Comparison of ENCODE assay signal across 9 mouse cellular contexts in genomic region chr13:25269569-25270268, GRCm38 (mm10). TPM values are rescaled to one million over a fixed set of nuclear protein-coding genes. Genes with fewer than 3 reads are reported as not detected.
DNase-seq lines count a peak whose midpoint lies in the region; ATAC-seq and TF ChIP-seq lines count a peak whose summit lies in the region.
"Had no signal": no experiment of that assay in that cellular context is flagged by ENCODE, and none has a peak within 500 bp of the region (broad histone marks: within the 10 kb centered on the region; RNA-seq: fewer than 3 reads in every experiment).

No protein-coding gene starts in this region.

- peak; percentile 88 for ATAC-seq in kidney, embryonic 15.5 days (replicated peaks; ENCODE audit: low FRiP score)
- peak; percentile 91 for ATAC-seq in cerebellum, adult (ENCODE audit: insufficient number of reproducible peaks, low FRiP score, low TSS enrichment)
- ATAC-seq in forebrain, embryonic 13.5 days: peak; percentile 98
- no peak for ATAC-seq in liver, postnatal 0 days

- no peak overlapping the region for H3K27ac ChIP-seq in kidney, embryonic 15.5 days
- no peak overlapping the region for H3K27ac ChIP-seq in forebrain, embryonic 13.5 days
- no peak overlapping the region for H3K27ac ChIP-seq in liver, postnatal 0 days (ENCODE audit: low read depth)

- no peak for DNase-seq in kidney, adult 8-10 months
- peak; percentile 73 to 78 for DNase-seq in layer of hippocampus, adult 18-20 months (ENCODE audit: low spot score in 2 of 2)
- DNase-seq in liver, postnatal 0 days: peak; percentile 17
- DNase-seq in right cerebral cortex, postnatal 4 days: peak; percentile 71
- DNase-seq in thymus, postnatal 25 days: no peak

- H3K9me3 ChIP-seq in kidney, embryonic 15.5 days (replicated peaks): no peaks in the 10 kb centered on the region
- H3K9me3 ChIP-seq in forebrain, embryonic 13.5 days (replicated peaks): no peaks in the 10 kb centered on the region
- H3K9me3 ChIP-seq in liver, postnatal 0 days (ENCODE audit: low read length): no peaks in the 10 kb centered on the region

- no peak for TF ChIP-seq CTCF in liver, postnatal 0 days (IDR thresholded peaks at IDR 0.05; ENCODE audit: low read depth)

- peaks cover 11% of the 10 kb centered on the region for H3K4me1 ChIP-seq in kidney, embryonic 15.5 days
- peaks cover 8% of the 10 kb centered on the region for H3K4me1 ChIP-seq in forebrain, embryonic 13.5 days
- peaks cover 4% of the 10 kb centered on the region; the same call in 1 of the 2 replicates for H3K4me1 ChIP-seq in liver, postnatal 0 days (ENCODE audit: insufficient read depth)

- peak overlapping the region; percentile 43 for H3K4me3 ChIP-seq in kidney, embryonic 15.5 days (replicated peaks)
- H3K4me3 ChIP-seq in forebrain, embryonic 13.5 days: peak overlapping the region; percentile 45
- H3K4me3 ChIP-seq in liver, postnatal 0 days (ENCODE audit: low read depth, low read length): no peak overlapping the region

- TF ChIP-seq EP300 in liver, postnatal 0 days (IDR thresholded peaks at IDR 0.05; ENCODE audit: low read depth): no peak

- WGBS in kidney, embryonic 15.5 days: 4% methylated on average over 40 of the region's 42 CpGs
- 2% methylated on average over 41 of the region's 42 CpGs for WGBS in forebrain, embryonic 13.5 days
- WGBS in liver, postnatal 0 days (ENCODE audit: insufficient replicate concordance): 3% methylated on average over 42 of the region's 42 CpGs

- peak overlapping the region; percentile 90 for H3K4me2 ChIP-seq in kidney, embryonic 15.5 days
- H3K4me2 ChIP-seq in forebrain, embryonic 13.5 days: peak overlapping the region; percentile 69
- peak overlapping the region; percentile 42; the same call in 1 of the 2 replicates for H3K4me2 ChIP-seq in liver, postnatal 0 days (ENCODE audit: low read depth, low read length)

- no peaks in the 10 kb centered on the region for H3K27me3 ChIP-seq in kidney, embryonic 15.5 days
- no peaks in the 10 kb centered on the region for H3K27me3 ChIP-seq in forebrain, embryonic 13.5 days
- no peaks in the 10 kb centered on the region; the same call in 1 of the 2 replicates for H3K27me3 ChIP-seq in liver, postnatal 0 days (ENCODE audit: insufficient read depth, low read length)

- H3K9ac ChIP-seq in kidney, embryonic 15.5 days: no peak overlapping the region
- peak overlapping the region; percentile 69 for H3K9ac ChIP-seq in forebrain, embryonic 13.5 days
- H3K9ac ChIP-seq in liver, postnatal 0 days (replicated peaks): no peak overlapping the region

- no peaks in the 10 kb centered on the region for H3K36me3 ChIP-seq in kidney, embryonic 15.5 days
- H3K36me3 ChIP-seq in forebrain, embryonic 13.5 days (ENCODE audit: poor library complexity, severe bottlenecking): no peaks in the 10 kb centered on the region
- no peaks in the 10 kb centered on the region for H3K36me3 ChIP-seq in liver, postnatal 0 days (replicated peaks; ENCODE audit: insufficient read depth, low read length)

RNA-seq across cellular contexts. Expression of gene Nrsn1, which starts 0.6 kb away (rescaled TPM):
- polyA plus RNA-seq in kidney, embryonic 15.5 days (2015; fragmentation: Nextera tagmentation; extraction: Ambion mirVana): 0.46 and 1.0 TPM in 2 replicates
- polyA plus RNA-seq in forebrain, embryonic 13.5 days (2015; fragmentation: Nextera tagmentation; extraction: Ambion mirVana): 19.0 and 19.9 TPM in 2 replicates
- total RNA-seq in layer of hippocampus, adult 18-20 months (2021): 100 to 1,000 TPM; 316 to 360 TPM
- polyA plus RNA-seq in liver, postnatal 0 days (2015; fragmentation: Nextera tagmentation; extraction: Ambion mirVana): not detected in 2 replicates
- total RNA-seq: MEL had no signal

Comparison
In these comparisons a context has a peak if more than half of its experiments do, and no peak if none do; other contexts are left out.
1. DNase-seq: peak in layer of hippocampus, adult 18-20 months (2 of 2), liver, postnatal 0 days (single experiment) and right cerebral cortex, postnatal 4 days (single experiment); none in kidney, adult 8-10 months (0 of 2) and thymus, postnatal 25 days (single experiment).
2. Peak in every context shown above with its lines, with median percentiles within 50 percentile points of each other: H3K4me2 ChIP-seq.